Mouse (Mus musculus) cerebellum, adult 2 months (tissue): ENCODE data around the gene Nip7. TPM values are rescaled to one million over a fixed set of nuclear protein-coding genes. Genes with fewer than 3 reads are reported as not detected.
"Not testable (repeated sequence)": the region's sequence is repeated elsewhere in the genome, so short reads cannot be mapped to it uniquely, and the experiment has no call there.

Experiments
- DNase-seq, 2 experiments: peaks; one replicate each; pipeline ENCODE4 v3.0.0; 2021
- H3K27ac ChIP-seq: fragments of 200-500 bp; 2 replicates; pipeline ENCODE4 v1.5.1; 2012; ENCODE audit warnings: low read length, control low read depth, inconsistent platforms; ENCODE audit not compliant: insufficient read depth
- H3K27me3 ChIP-seq: fragments of 200-500 bp; 2 replicates; pipeline ENCODE4 v1.6.1; 2012; ENCODE audit warnings: inconsistent platforms, mild to moderate bottlenecking, low read length, moderate library complexity; ENCODE audit not compliant: control insufficient read depth, insufficient read depth
- H3K4me1 ChIP-seq: fragments of 200-500 bp; 2 replicates; pipeline ENCODE4 v1.6.1; 2011; ENCODE audit warnings: low read length; ENCODE audit not compliant: control insufficient read depth, insufficient read depth
- H3K4me3 ChIP-seq: fragments of 200-500 bp; replicated peaks from 2 replicates; pipeline ENCODE3; 2011; ENCODE audit warnings: mild to moderate bottlenecking, low read depth, low read length, control low read depth; ENCODE audit not compliant: insufficient read depth
- CTCF ChIP-seq: fragments of 200-500 bp; IDR thresholded peaks from 2 replicates; pipeline ENCODE4 v1.5.1; 2011; ENCODE audit warnings: low read depth, mild to moderate bottlenecking, control low read depth, low read length, moderate library complexity, borderline replicate concordance; ENCODE audit not compliant: insufficient read depth
- POLR2A ChIP-seq: fragments of 200-500 bp; IDR thresholded peaks from 2 replicates; pipeline ENCODE4 v1.6.1; 2011; ENCODE audit warnings: low read length, control low read depth, borderline replicate concordance; ENCODE audit not compliant: insufficient read depth
- WGBS: fragments of 180-500 bp; shearing (Covaris S2); methylation state at CpG from one replicate; pipeline ENCODE4 v1.1.7; 2018; 5-methylcytosine and 5-hydroxymethylcytosine counted together
- polyA plus RNA-seq: library from polyadenylated mRNA; depleted of rRNA; stranded (reverse); fragments of >200 nt; gene quantifications from 2 replicates; pipeline ENCODE4 v1.2.3, GENCODE M21; 2012; rRNA removed

Gene Nip7
- polyA plus RNA-seq, 1 experiment, result 44.6 TPM

GRCm38 (mm10) chr8:107104547-107104946, 47.9 kb downstream of the Nip7 start:
- WGBS, result 11% methylated on average over 4 of the region's 4 CpGs
- Histone ChIP-seq H3K4me1 (no peaks in the 10 kb centered on the region), H3K27me3 (no peaks in the 10 kb centered on the region), H3K4me3 (no peak overlapping the region), H3K27ac (no peak overlapping the region)
- TF ChIP-seq POLR2A (no peak), CTCF (peak; percentile 80)
- peak; percentile 51 to 73 for DNase-seq

- not testable (repeated sequence) for H3K27ac ChIP-seq, H3K4me3 ChIP-seq, H3K27me3 ChIP-seq, DNase-seq, H3K4me1 ChIP-seq
- WGBS, result 92% methylated on average over 5 of the region's 5 CpGs
These were observed 51.4 kb downstream of the Nip7 start for GRCm38 (mm10) chr8:107108089-107108488.

GRCm38 (mm10) chr8:107108978-107109720, 52.5 kb downstream of the Nip7 start:
- H3K4me3 ChIP-seq, result no peak overlapping the region
- 68% methylated on average over 23 of the region's 23 CpGs for WGBS
- TF ChIP-seq CTCF, result no peak

GRCm38 (mm10) chr8:107109816-107110435, 53.2 kb downstream of the Nip7 start:
- Histone ChIP-seq H3K27ac (no peak overlapping the region), H3K4me3 (no peak overlapping the region), H3K4me1 (no peaks in the 10 kb centered on the region), H3K27me3 (no peaks in the 10 kb centered on the region)
- 78% methylated on average over 5 of the region's 5 CpGs for whole genome bisulfite sequencing
- no peak for TF ChIP-seq POLR2A
- TF ChIP-seq CTCF, result no peak
- no peak for DNase-seq

More at GRCm38 (mm10) chr8:107108978-107109720, 52.5 kb downstream of the Nip7 start:
- H3K27ac ChIP-seq, result no peak overlapping the region
- H3K27me3 ChIP-seq, result no peaks in the 10 kb centered on the region
- H3K4me1 ChIP-seq, result no peaks in the 10 kb centered on the region
- no peak for DNase-seq

Other genes starting within 250 kb of the Nip7 start
- 1.5 and 1.7 TPM in 2 replicates for gene Has3, start 186.6 kb upstream of the Nip7 start, polyA plus RNA-seq
- gene Utp4, start 163.2 kb upstream of the Nip7 start, polyA plus RNA-seq, result 24.7 and 26.3 TPM in 2 replicates
- 5.5 and 5.8 TPM in 2 replicates for gene Sntb2, start 121.1 kb upstream of the Nip7 start, polyA plus RNA-seq
- 111 TPM in 2 replicates for gene Vps4a, start 25.7 kb upstream of the Nip7 start, polyA plus RNA-seq
- 34.0 and 34.2 TPM in 2 replicates for gene Pdf, start 8.3 kb upstream of the Nip7 start, polyA plus RNA-seq
- gene Cog8, start 188 bp upstream of the Nip7 start, polyA plus RNA-seq, result 47.1 and 48.9 TPM in 2 replicates
- not detected in 2 replicates for gene Tmed6, start 8.8 kb downstream of the Nip7 start, polyA plus RNA-seq
- 31.7 and 33.3 TPM in 2 replicates for gene Terf2, start 39.7 kb downstream of the Nip7 start, polyA plus RNA-seq
- gene Cyb5b, start 93.8 kb downstream of the Nip7 start, polyA plus RNA-seq, result 87.2 and 90.3 TPM in 2 replicates
- gene Nfat5, start 236.6 kb downstream of the Nip7 start, polyA plus RNA-seq, result 37.5 and 41.1 TPM in 2 replicates